Mouse (Mus musculus) thymus, postnatal 25 days (tissue): ENCODE measurements at regions not wholly inside any gene's neighbourhood (a gene's known extent, or its start where the extent isn't known, plus 50 kb on each side); places are given as distances from the start of the nearest gene placed in this dataset.

Source experiments
- DNase-seq: peaks from one replicate; pipeline ENCODE4 v3.0.0; 2022

GRCm38 (mm10) chr3:53965142-53965541, 101.5 kb upstream of the Ufm1 start:
- no peak for DNase-seq

- DNase-seq, result no peak
These were observed 90.2 kb upstream of the Ufm1 start for GRCm38 (mm10) chr3:53953801-53954200.

GRCm38 (mm10) chr3:53939684-53940189, 76.1 kb upstream of the Ufm1 start:
- DNase-seq, result no peak

GRCm38 (mm10) chr3:53931745-53932144, 68.1 kb upstream of the Ufm1 start:
- DNase-seq, result no peak

- DNase-seq, result no peak
These were observed 56.3 kb upstream of the Ufm1 start for GRCm38 (mm10) chr3:53919941-53920340.

- DNase-seq, result no peak
These were observed 55.9 kb upstream of the Ufm1 start for GRCm38 (mm10) chr3:53919541-53919940.

- DNase-seq, result no peak
These were observed 54.3 kb upstream of the Ufm1 start for GRCm38 (mm10) chr3:53917960-53918359.

GRCm38 (mm10) chr3:53913984-53914669, 50.5 kb upstream of the Ufm1 start:
- DNase-seq, result no peak
